Mouse (Mus musculus) liver, adult (tissue): Measurements from ENCODE around the gene Tfap4.

Source experiments
- GATA4 ChIP-seq: IDR thresholded peaks from 2 replicates; pipeline ENCODE4 v1.6.1; 2014; ENCODE audit warnings: mild to moderate bottlenecking, low read length; ENCODE audit not compliant: insufficient replicate concordance

The Tfap4 gene

GRCm38 (mm10) chr16:4576873-4577272, 17.2 kb upstream of the Tfap4 start:
- TF ChIP-seq GATA4: no peak

- no peak for TF ChIP-seq GATA4
Observed at GRCm38 (mm10) chr16:4576038-4576437, 16.4 kb upstream of the Tfap4 start.

GRCm38 (mm10) chr16:4570737-4571136, 11.1 kb upstream of the Tfap4 start:
- no peak for TF ChIP-seq GATA4

- no peak for TF ChIP-seq GATA4
Observed at GRCm38 (mm10) chr16:4567912-4568311, 8.3 kb upstream of the Tfap4 start.

GRCm38 (mm10) chr16:4560145-4560952, 695 bp upstream of the Tfap4 start:
- no peak for TF ChIP-seq GATA4

- TF ChIP-seq GATA4: no peak
Observed at GRCm38 (mm10) chr16:4558980-4559631, 548 bp downstream of the Tfap4 start.

- no peak for TF ChIP-seq GATA4
Observed at GRCm38 (mm10) chr16:4558384-4558979, 1.2 kb downstream of the Tfap4 start.

- TF ChIP-seq GATA4: no peak
Observed at GRCm38 (mm10) chr16:4557949-4558348, 1.7 kb downstream of the Tfap4 start.

GRCm38 (mm10) chr16:4557085-4557484, 2.6 kb downstream of the Tfap4 start:
- no peak for TF ChIP-seq GATA4

GRCm38 (mm10) chr16:4555555-4555954, 4.1 kb downstream of the Tfap4 start:
- TF ChIP-seq GATA4: no peak

GRCm38 (mm10) chr16:4552829-4553550, 6.7 kb downstream of the Tfap4 start:
- TF ChIP-seq GATA4: no peak

- no peak for TF ChIP-seq GATA4
Observed at GRCm38 (mm10) chr16:4551885-4552284, 7.8 kb downstream of the Tfap4 start.

- TF ChIP-seq GATA4: no peak
Observed at GRCm38 (mm10) chr16:4551056-4551455, 8.6 kb downstream of the Tfap4 start.

- no peak for TF ChIP-seq GATA4
Observed at GRCm38 (mm10) chr16:4548953-4549688, 10.5 kb downstream of the Tfap4 start.

GRCm38 (mm10) chr16:4547611-4548010, 12.0 kb downstream of the Tfap4 start:
- TF ChIP-seq GATA4: no peak

- TF ChIP-seq GATA4: no peak
Observed at GRCm38 (mm10) chr16:4546838-4547237, 12.8 kb downstream of the Tfap4 start.
